Mouse (Mus musculus) myocyte (in vitro differentiated cells): ENCODE results near the gene Sptbn1.

Source experiments
- E2F4 ChIP-seq: IDR thresholded peaks from one replicate; pipeline ENCODE4 v1.6.1; 2011; ENCODE audit warnings: mild to moderate bottlenecking, control low read depth, moderate library complexity; ENCODE audit not compliant: insufficient read depth
- MAX ChIP-seq: IDR thresholded peaks from one replicate; pipeline ENCODE4 v1.6.1; 2011; ENCODE audit warnings: low read depth, mild to moderate bottlenecking, control low read depth
- MYOD1 ChIP-seq, 3 experiments: IDR thresholded peaks; one replicate each; pipeline ENCODE4 v1.6.1; 2011; ENCODE audit warnings: control low read depth in 2 of 3, low read depth in 2 of 3, mild to moderate bottlenecking in 2 of 3, moderate library complexity in 1 of 3; ENCODE audit not compliant: insufficient read length in 2 of 3, control insufficient read depth in 1 of 3
- MYOG ChIP-seq, 3 experiments: IDR thresholded peaks; one replicate each; pipeline ENCODE4 v1.6.1; 2011; ENCODE audit warnings: control low read depth in 2 of 3, low read depth in 2 of 3, mild to moderate bottlenecking in 2 of 3; ENCODE audit not compliant: insufficient read length in 2 of 3, control insufficient read depth in 1 of 3, insufficient read depth in 1 of 3
- POLR2A ChIP-seq: IDR thresholded peaks from one replicate; pipeline ENCODE4 v1.6.1; 2011; ENCODE audit warnings: low read depth, mild to moderate bottlenecking, control low read depth, moderate library complexity; ENCODE audit not compliant: insufficient read length
- POLR2AphosphoS2 ChIP-seq: IDR thresholded peaks from one replicate; pipeline ENCODE4 v1.6.1; 2011; ENCODE audit warnings: low read depth, control low read depth; ENCODE audit not compliant: insufficient read length
- REST ChIP-seq: IDR thresholded peaks from one replicate; pipeline ENCODE4 v1.6.1; 2011; ENCODE audit warnings: mild to moderate bottlenecking, control low read depth, moderate library complexity; ENCODE audit not compliant: insufficient read depth, insufficient read length
- SRF ChIP-seq: IDR thresholded peaks from one replicate; pipeline ENCODE4 v1.6.1; 2011; ENCODE audit warnings: low read depth; ENCODE audit not compliant: control insufficient read depth, insufficient read length
- TCF12 ChIP-seq: IDR thresholded peaks from one replicate; pipeline ENCODE4 v1.6.1; 2011; ENCODE audit warnings: mild to moderate bottlenecking, control low read depth; ENCODE audit not compliant: poor library complexity, insufficient read depth, severe bottlenecking
- TCF3 ChIP-seq: IDR thresholded peaks from one replicate; pipeline ENCODE4 v1.6.1; 2011; ENCODE audit warnings: low read depth, control low read depth; ENCODE audit not compliant: insufficient read length
- USF1 ChIP-seq: IDR thresholded peaks from one replicate; pipeline ENCODE4 v1.6.1; 2011; ENCODE audit warnings: low read depth, mild to moderate bottlenecking, control low read depth, moderate library complexity

GRCm38 (mm10) chr11:30235218-30235617, 32.8 kb downstream of the Sptbn1 start:
- TF ChIP-seq MYOG (IDR thresholded peaks at IDR 0.05; ENCODE audit: control insufficient read depth in 1 of 3, insufficient read depth in 1 of 3, insufficient read length in 2 of 3, low read depth in 2 of 3), result peak in 1 of 3 experiments; percentile 77
- TF ChIP-seq POLR2A, result peak; percentile 32
- TF ChIP-seq POLR2AphosphoS2, result peak; percentile 48
- TF ChIP-seq TCF12, result no peak
- TF ChIP-seq MAX, result no peak
- TF ChIP-seq USF1, result no peak
- TF ChIP-seq TCF3, result peak; percentile 3
- no peak for TF ChIP-seq E2F4
- peak in 2 of 3 experiments; percentile 55 to 70 for TF ChIP-seq MYOD1 (IDR thresholded peaks at IDR 0.05; ENCODE audit: control insufficient read depth in 1 of 3, insufficient read length in 2 of 3, low read depth in 2 of 3)
- TF ChIP-seq SRF, result no peak
- TF ChIP-seq REST, result no peak
